Mouse (Mus musculus): ENCODE results near the gene Znrf2. TPM values are rescaled to one million over a fixed set of nuclear protein-coding genes. Genes with fewer than 3 reads are reported as not detected.

Znrf2 gene
- total RNA-seq, 2 experiments from 2014 or later: 17.7 to 18.1 TPM

DNA sequence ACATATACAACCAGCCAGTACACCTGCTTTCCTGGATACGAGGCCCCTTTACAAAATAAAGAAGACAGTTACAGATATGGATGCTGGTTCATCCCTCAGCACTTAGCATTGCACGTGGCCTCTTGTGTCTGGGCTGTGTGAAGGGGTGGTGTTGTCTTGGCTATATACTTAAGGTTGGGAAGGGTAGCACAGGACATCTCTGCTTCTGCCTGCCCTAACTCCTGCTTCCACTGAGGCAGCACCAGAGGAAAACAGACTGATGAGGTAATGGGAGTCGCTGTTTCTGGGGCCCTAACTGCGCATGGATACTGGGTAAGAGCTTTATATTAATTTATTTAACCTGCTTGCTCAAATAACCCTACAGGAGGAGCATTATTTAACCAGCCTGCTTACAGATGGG is 100.2 kb downstream of the Znrf2 start:
- DNase-seq: no peak

DNA sequence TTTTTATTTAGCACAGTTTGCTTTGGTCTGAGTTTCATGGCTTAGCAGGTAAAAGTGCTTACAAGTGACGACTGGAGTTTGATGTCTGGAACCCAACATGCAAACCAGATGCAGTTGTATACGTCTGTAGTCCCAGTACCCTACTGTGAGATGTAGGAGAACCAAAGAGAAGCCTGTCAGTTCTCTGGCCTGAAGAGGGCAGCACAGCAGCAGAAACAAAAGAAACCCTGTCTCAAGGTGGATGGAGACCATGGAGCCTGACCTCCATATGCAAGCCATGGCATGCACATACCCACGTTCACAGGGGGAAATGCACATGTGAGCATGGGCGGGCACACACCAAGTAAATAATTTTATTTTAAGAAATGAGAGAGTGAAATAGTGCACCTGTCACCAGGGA is 100.8 kb downstream of the Znrf2 start:
- peak; percentile 80 to 87 for DNase-seq

DNA sequence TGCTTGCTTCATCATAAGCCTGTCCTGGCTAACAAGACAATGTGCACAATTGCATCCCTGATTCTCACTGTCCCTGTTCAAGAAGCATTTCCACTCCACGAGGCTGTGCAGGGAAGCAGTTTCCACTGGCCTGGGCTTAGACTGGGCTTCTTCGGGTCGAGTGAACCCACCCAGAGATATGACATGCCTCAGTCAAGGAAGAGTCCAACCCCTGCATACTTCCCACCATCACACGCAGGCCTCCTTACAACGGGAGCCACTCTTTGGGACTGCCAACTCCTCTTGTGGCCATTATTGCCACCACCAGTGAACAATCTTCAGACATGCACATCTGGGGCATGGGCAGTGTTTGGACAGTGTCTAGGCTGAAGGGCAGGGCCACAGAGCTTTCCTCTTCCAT is 101.8 kb downstream of the Znrf2 start:
- no peak for DNase-seq

DNA sequence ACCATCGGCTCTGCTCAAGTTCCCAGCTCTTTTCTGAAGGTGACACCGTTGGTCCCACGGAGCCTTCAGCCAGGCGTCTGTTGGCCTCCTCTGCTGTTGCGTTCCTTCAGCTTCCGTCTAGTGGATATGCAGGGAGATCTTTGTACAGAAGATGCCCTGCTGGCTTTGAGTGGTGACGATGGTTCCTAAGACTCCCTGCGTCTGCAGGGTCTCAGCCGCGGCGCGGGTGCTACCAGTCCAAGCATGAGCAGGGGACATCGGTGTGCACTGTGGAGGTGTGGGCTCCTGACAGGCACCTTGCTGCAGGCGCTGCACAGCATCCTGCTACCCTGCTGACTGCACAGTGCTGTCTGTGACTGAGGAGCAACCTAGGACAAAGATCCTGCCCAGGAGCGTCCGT is 107.8 kb downstream of the Znrf2 start:
- no peak for DNase-seq

DNA sequence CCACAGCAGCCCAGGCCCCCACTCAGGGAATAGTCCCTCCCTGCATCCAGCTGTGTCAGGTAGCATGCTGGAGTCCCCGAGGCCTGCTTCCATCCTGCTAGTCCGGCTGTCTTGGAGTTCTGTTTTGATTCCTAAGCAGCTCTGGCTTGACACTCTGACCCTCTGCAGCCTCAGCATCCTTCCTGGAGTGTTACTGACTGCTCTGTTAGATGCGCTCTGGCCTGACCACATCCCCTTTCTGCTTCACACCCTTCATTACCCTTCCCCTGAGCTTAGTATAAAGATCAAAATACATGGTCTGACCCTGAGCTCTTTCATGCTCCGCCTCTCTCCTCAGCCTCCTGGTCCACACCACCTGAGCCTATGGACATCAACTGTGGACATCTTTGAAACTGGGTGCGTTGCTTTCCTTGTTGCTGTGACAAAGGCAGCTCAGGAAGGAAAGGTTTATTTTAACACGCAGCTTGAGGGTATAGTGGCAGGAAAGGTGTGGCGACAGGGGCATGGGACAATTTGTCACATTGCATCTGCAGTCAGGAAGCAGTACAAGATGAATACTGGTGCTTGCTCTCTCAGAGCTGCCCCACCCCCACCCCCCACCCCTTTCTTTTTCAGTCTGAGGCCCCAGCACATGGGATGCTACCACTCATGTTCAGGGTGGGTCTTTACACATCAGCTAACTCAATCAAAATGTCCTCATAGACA is 109.2 kb downstream of the Znrf2 start:
- DNase-seq: no peak

DNA sequence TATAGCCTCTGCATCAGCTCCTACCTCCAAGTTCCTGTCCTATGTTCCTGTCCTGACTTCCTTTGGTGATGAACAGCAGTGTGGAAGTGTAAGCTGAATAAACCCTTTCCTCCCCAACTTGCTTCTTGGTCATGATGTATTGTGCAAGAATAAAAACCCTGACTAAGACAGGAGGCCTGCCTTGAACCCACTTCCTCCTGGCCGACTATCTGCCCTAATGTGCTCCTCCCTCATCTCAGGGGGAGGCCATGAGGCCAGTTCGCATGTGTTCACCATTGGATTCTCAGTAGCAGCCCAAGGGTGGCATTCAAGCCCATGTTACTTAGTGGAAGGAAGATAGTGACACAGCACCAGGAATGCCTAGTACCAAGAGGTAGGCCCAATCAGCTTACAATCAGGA is 110.2 kb downstream of the Znrf2 start:
- DNase-seq: no peak

DNA sequence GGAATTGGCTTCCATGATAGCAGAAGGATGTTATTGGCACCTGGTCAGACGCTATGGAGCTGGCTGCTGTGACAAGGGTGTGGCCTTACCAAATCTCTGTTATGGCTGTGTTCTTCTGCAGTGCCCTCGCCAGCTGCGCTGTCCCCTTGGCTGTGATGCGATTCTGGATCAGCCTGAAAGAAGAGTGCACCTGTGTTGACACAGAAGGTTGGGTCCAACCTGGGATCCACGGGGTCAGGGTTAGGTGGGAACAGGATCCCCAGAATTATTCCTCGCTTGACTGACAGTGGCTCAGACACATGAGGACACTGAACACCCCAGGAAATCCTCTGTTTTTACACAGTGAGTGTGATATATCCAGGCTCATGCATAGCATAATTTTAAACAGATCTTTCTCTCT is 111.2 kb downstream of the Znrf2 start:
- DNase-seq: no peak

DNA sequence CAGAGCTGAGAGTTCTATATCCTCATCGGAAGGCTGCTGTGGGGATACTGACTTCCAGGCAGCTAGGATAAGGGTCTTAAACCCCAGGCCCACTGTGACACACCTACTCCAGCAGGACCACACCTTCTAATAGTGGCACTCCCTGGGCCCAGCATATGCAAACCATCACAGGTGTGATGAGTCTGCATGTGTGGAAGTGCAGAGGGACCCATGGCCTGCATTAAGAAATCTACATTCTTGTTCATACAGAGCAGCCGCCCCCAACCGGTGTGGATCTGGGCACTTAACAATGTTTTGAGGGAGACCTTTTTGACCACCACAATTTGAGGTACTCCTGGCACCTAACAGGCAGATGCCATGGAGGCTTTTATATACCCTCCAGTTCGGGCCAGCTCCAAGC is 114.9 kb downstream of the Znrf2 start:
- no peak for DNase-seq

DNA sequence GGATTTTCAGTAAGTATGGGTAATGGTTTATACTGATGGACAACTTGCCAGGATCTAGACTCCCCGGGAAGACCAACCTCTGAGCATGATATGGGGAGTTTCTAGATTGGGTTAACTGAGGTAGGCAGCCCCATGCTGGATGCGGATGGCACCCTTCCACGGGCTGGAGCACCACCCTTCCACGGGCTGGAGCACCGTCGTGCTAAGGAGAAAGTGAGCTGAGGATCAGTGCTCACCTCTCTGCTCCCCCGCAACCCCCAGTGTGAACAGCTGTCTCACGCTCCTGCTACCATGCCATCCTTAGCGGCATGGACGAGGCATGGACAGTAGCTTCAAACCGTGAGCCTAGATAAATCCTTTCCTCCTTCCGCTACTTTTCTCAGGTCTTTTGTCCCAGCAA is 115.8 kb downstream of the Znrf2 start:
- no peak for DNase-seq

DNA sequence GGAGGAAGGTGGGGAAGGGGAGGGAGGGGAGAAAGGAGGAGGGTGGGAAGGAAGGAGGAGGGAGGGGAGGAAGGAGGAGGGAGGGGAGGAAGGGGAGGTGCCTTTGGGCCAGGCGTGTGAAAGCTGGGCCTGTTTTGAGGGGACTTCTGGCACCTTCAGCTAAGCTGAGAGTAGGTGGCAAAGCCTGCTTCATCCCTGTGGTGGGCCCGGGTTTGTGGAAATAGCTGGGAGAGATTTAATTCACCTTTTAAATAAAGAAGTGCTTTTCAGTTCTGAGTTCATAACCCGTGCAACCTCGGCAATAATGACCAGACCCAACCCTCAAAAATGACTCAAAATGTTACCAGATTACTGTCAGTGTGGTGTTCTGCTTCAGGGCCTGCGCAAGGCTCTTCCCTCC is 116.5 kb downstream of the Znrf2 start:
- no peak for DNase-seq

DNA sequence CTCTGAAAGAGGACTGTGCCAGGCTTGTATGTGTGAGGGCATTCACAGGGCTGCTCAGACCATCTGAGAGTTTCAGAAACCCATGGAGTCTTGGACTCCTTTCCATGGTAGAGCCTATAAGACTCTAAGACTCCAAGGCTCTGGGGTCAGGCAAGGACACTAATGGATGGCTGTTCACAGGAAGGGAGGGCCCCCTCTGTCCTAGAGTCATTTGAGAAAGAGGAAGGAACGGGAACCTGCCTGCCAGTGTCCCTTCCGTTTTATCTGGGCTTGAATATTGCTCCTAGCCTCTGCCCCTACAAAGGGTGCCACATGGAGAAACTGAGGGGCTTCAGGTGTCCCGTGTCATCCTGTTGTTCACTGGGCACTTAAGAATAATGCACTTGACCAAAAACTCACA is 117.2 kb downstream of the Znrf2 start:
- DNase-seq: peak in 1 of 2 experiments; percentile 61

DNA sequence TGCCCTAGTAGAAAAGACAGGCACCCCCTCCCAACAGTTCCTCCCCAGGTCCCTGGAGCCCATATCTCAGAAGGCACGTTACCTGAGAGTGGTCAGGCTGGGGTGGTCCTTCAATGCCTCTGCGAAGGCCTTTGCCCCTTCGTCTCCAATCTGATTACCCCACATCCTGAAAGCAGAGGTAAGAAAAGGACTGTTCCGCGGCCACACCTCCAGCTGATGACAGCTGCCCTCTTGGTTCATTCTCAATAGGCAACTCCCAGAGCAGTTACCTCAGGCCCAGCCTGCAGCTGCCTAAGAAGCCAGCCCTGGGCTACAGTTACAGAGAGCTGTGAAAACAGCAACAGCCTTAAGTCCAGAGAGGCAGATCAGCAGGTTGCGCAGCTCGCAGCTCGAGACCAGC is 117.6 kb downstream of the Znrf2 start:
- no peak for DNase-seq

DNA sequence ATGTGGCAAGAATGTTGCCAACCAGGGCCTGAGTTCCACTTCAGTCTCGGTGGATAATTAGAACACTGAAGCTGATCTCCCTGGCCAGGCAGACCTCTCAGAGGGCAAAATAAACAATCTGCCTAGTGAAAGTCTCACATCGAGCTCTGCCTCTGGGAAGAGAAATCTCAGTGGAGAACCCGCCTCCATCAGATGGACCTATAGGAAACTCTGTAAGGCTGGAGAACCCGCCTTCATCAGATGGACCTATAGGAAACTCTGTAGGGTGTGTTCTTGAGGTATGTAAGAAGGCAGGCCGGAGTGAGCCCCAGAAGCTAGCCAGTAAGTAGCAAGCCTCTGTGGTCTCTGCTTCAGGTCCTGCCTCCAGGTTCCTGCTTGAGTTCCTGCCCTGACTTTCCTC is 118.2 kb downstream of the Znrf2 start:
- DNase-seq: no peak

DNA sequence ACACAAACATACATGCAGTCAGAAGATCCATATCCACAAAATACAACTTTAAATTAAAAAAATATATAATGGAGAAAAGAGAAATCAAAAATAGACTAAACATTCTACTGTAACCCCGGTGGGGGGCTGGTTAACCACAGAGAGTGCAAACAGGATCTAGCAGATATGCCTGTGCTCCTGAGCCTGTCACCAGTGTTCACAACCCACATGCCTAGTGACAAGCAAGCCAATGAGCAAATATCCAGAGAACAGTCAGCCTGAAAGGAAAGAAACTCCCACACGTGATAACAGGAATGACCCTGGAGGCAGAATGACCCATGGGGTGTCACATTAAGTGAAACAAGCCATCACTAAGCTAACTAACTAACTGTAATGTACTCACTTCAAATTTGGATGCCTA is 119.8 kb downstream of the Znrf2 start:
- no peak for DNase-seq

DNA sequence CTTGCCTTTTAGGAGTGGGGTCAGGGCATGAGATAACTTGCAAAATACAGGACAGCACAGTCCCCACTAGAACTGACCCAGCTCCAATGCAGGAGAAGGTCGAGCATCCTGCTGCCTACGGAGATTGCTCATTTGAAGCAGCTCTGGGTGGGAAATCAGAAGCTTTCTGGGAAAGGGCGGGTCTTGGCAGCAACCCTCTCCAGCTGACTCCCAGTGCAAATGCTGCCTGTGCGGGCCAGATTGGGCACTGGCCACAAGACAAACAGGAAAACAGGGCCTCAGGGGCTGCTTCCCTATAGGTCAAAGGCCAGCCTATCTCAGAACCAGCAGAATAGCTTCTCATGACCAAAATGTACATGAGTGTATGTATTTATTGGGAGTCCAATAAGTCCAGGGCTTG is 122.9 kb downstream of the Znrf2 start:
- DNase-seq: peak; percentile 85 to 92

DNA sequence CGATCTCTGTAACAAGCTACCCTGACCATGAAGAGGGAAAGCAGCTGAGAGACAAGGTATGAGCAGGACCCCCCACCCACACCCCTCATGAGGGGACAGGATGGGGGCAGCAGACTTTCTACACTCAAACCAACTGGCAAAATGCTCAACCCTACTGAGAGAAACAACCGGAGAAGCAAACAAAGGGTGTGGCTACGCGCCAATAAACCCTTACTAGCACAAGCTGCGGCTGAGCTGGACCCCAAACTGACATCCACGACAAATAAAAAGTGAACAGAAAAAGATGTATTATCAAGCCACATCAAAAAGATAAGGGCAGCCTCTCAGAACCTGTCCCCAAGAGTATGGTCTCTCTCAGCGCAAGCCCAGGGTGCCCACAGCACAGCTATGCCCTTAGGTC is 123.4 kb downstream of the Znrf2 start:
- DNase-seq: peak; percentile 42 to 44

DNA sequence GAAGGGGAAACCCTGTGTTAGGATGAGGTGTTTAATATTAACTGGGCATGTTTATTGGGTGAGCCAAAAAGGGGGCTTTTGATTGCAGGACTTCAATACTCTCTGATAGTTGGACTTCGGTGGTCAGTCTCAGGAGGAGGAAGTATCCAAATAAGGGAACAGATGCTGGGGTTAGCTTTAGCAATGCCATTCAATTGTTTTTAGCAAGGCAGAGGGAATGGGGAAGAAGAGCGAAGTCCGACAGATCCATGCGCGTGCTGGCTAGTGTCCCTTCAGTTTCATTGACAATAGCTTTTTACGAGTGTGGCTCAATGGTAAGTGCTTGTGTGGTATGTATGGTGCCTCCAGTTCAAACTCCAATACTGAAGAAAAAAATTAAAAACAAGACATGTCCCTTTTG is 124.4 kb downstream of the Znrf2 start:
- no peak for DNase-seq

Other genes starting within 250 kb of the Znrf2 start
- 1 to 10 TPM; 9.1 to 9.9 TPM for gene Plekha8, start 221.8 kb upstream of the Znrf2 start, total RNA-seq (2021)
- gene Fkbp14, start 219.6 kb upstream of the Znrf2 start, total RNA-seq (2021): 10 to 100 TPM in 1 of 2 experiments, 1 to 10 TPM in 1; 8.9 to 11.6 TPM
- gene Mturn, start 135.3 kb upstream of the Znrf2 start, total RNA-seq (2021): 10 to 100 TPM; 17.0 to 18.4 TPM
- gene Nod1, start 155.7 kb downstream of the Znrf2 start, total RNA-seq (2021): 10 to 100 TPM; 17.0 to 19.2 TPM
- gene Ggct, start 176.0 kb downstream of the Znrf2 start, total RNA-seq (2021): 10 to 100 TPM; 21.5 to 28.2 TPM
- 10 to 100 TPM; 60.8 to 61.1 TPM for gene Gars, start 221.1 kb downstream of the Znrf2 start, total RNA-seq (2021)

All from heart, adult 18-20 months (tissue).